Mouse (Mus musculus): ENCODE measurements around the gene Rhobtb1. TPM values are rescaled to one million over a fixed set of nuclear protein-coding genes. Genes with fewer than 3 reads are reported as not detected.

The Rhobtb1 gene
- total RNA-seq, 1 experiment: 2.7 TPM

DNA sequence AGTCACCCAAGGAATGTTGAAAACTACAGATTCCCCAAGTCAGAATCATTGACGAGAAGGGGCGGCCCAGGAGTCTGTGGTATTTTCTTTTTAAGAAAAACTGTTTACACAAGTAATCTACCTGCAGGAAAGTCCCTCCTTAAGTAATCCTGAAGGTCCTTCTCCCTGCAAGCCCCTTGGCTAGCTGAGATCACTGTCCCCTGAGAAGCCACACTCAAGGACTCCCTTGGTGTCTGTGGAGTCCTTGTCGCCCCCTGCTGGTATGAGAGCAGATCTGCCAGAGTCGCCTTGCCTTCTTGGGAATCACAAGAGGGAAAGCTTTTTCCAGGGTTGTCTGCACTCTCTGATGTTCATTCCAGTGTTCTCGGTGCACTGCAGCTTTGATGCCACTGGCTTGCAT, 155.8 kb downstream of the Rhobtb1 start:
- H3K4me3 ChIP-seq (ENCODE audit: insufficient read depth in 1 of 2, low read depth in 1 of 2, low read length in 2 of 2, poor library complexity in 1 of 2, severe bottlenecking in 1 of 2): no peak overlapping the region
- peaks cover 6 to 7% of the 10 kb centered on the region in 2 experiments for H3K4me1 ChIP-seq (ENCODE audit: control insufficient read depth in 2 of 2, insufficient read depth in 2 of 2, low read length in 2 of 2, poor library complexity in 1 of 2)
- no peaks in the 10 kb centered on the region for H3K36me3 ChIP-seq (ENCODE audit: control insufficient read depth, insufficient read depth, low read length, poor library complexity, severe bottlenecking)
- DNase-seq (ENCODE audit: low read depth, low spot score): no peak
- no peak overlapping the region for H3K9ac ChIP-seq (ENCODE audit: insufficient read depth, low read depth, low read length, poor library complexity, severe bottlenecking)
- in situ Hi-C loops (cut with MboI; ENCODE audit: low sequenced_read_pairs in 2 of 2, unreplicated experiment in 2 of 2): loop anchor here in 1 of 2 experiments (25.0 kb wide), 1 partner anchor 395 kb away; no protein-coding TSS in a partner anchor
- TF ChIP-seq CHD2 (IDR thresholded peaks at IDR 0.05; ENCODE audit: low read depth, low read length): no peak
- no peak for TF ChIP-seq MAFK (IDR thresholded peaks at IDR 0.05; ENCODE audit: insufficient read depth, low read depth, low read length)
- TF ChIP-seq ZC3H11A (IDR thresholded peaks at IDR 0.05; ENCODE audit: borderline replicate concordance, low read depth, low read length): no peak
- no peak overlapping the region for H3K27ac ChIP-seq (ENCODE audit: insufficient read depth, low read depth, low read length, poor library complexity, severe bottlenecking)
- no peaks in the 10 kb centered on the region for H3K9me3 ChIP-seq (ENCODE audit: control insufficient read depth, insufficient read depth, low read depth, low read length)

GRCm38 (mm10) chr10:69309109-69309508, 157.9 kb downstream of the Rhobtb1 start:
- peaks cover 3 to 4% of the 10 kb centered on the region in 2 experiments; a peak in 3 of 4 replicates for H3K4me1 ChIP-seq (ENCODE audit: control insufficient read depth in 2 of 2, insufficient read depth in 2 of 2, low read length in 2 of 2, poor library complexity in 1 of 2)
- no peak overlapping the region for H3K27ac ChIP-seq (ENCODE audit: insufficient read depth, low read depth, low read length, poor library complexity, severe bottlenecking)
- TF ChIP-seq ZC3H11A (IDR thresholded peaks at IDR 0.05; ENCODE audit: borderline replicate concordance, low read depth, low read length) (no peak), ZNF384 (IDR thresholded peaks at IDR 0.05; ENCODE audit: low read depth, low read length) (no peak), HCFC1 (IDR thresholded peaks at IDR 0.05; ENCODE audit: borderline replicate concordance, insufficient read depth, low read length) (no peak), CHD2 (IDR thresholded peaks at IDR 0.05; ENCODE audit: low read depth, low read length) (no peak), MAFK (IDR thresholded peaks at IDR 0.05; ENCODE audit: insufficient read depth, low read depth, low read length) (no peak)
- no peak for DNase-seq (ENCODE audit: low read depth, low spot score)
- no peak overlapping the region for H3K9ac ChIP-seq (ENCODE audit: insufficient read depth, low read depth, low read length, poor library complexity, severe bottlenecking)
- H3K4me3 ChIP-seq (ENCODE audit: insufficient read depth in 1 of 2, low read depth in 1 of 2, low read length in 2 of 2, poor library complexity in 1 of 2, severe bottlenecking in 1 of 2): no peak overlapping the region
- no peaks in the 10 kb centered on the region for H3K9me3 ChIP-seq (ENCODE audit: control insufficient read depth, insufficient read depth, low read depth, low read length)
- no peaks in the 10 kb centered on the region for H3K36me3 ChIP-seq (ENCODE audit: control insufficient read depth, insufficient read depth, low read length, poor library complexity, severe bottlenecking)
- in situ Hi-C loops (cut with MboI; ENCODE audit: low sequenced_read_pairs in 2 of 2, unreplicated experiment in 2 of 2): loop anchor here in 1 of 2 experiments (25.0 kb wide), 1 partner anchor 397 kb away; no protein-coding TSS in a partner anchor

DNA sequence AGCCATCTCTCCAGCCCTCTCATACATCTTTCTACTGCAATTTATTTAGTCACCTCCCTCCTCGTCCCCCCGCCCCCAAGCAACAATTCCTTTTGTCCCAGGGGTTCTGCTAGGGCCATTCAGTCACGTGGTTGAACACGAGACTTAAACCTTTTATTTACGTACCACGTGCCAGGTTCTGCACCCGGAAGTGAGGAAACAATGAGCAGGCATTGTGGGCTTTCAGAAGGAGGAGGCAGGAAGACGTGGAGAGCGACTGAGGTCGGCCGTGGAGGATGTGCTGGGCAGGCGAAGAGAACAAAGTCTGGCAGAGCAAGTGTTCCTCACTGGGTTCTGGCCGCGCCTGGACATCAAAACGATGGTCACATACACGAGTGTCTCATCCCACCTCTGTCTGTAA, 160.6 kb downstream of the Rhobtb1 start:
- TF ChIP-seq CHD2 (IDR thresholded peaks at IDR 0.05; ENCODE audit: low read depth, low read length): no peak
- TF ChIP-seq MAFK (IDR thresholded peaks at IDR 0.05; ENCODE audit: insufficient read depth, low read depth, low read length): no peak
- TF ChIP-seq HCFC1 (IDR thresholded peaks at IDR 0.05; ENCODE audit: borderline replicate concordance, insufficient read depth, low read length): no peak
- no peak for TF ChIP-seq ZC3H11A (IDR thresholded peaks at IDR 0.05; ENCODE audit: borderline replicate concordance, low read depth, low read length)
- no peak for TF ChIP-seq ZNF384 (IDR thresholded peaks at IDR 0.05; ENCODE audit: low read depth, low read length)

GRCm38 (mm10) chr10:69313944-69314343, 162.7 kb downstream of the Rhobtb1 start:
- no peak overlapping the region for H3K4me3 ChIP-seq (ENCODE audit: insufficient read depth in 1 of 2, low read depth in 1 of 2, low read length in 2 of 2, poor library complexity in 1 of 2, severe bottlenecking in 1 of 2)
- H3K27ac ChIP-seq (ENCODE audit: insufficient read depth, low read depth, low read length, poor library complexity, severe bottlenecking): no peak overlapping the region
- no peak for TF ChIP-seq ZNF384 (IDR thresholded peaks at IDR 0.05; ENCODE audit: low read depth, low read length)
- no peak for TF ChIP-seq MAFK (IDR thresholded peaks at IDR 0.05; ENCODE audit: insufficient read depth, low read depth, low read length)
- TF ChIP-seq CHD2 (IDR thresholded peaks at IDR 0.05; ENCODE audit: low read depth, low read length): no peak
- peaks cover 0 to 3% of the 10 kb centered on the region in 2 experiments; a peak in 1 of 4 replicates for H3K4me1 ChIP-seq (ENCODE audit: control insufficient read depth in 2 of 2, insufficient read depth in 2 of 2, low read length in 2 of 2, poor library complexity in 1 of 2)
- no peaks in the 10 kb centered on the region for H3K9me3 ChIP-seq (ENCODE audit: control insufficient read depth, insufficient read depth, low read depth, low read length)
- DNase-seq (ENCODE audit: low read depth, low spot score): no peak
- no peak overlapping the region; the same call in 1 of the 2 replicates for H3K9ac ChIP-seq (ENCODE audit: insufficient read depth, low read depth, low read length, poor library complexity, severe bottlenecking)
- no peaks in the 10 kb centered on the region for H3K36me3 ChIP-seq (ENCODE audit: control insufficient read depth, insufficient read depth, low read length, poor library complexity, severe bottlenecking)
- in situ Hi-C loops (cut with MboI; ENCODE audit: low sequenced_read_pairs in 2 of 2, unreplicated experiment in 2 of 2): loop anchor here in 1 of 2 experiments (25.0 kb wide), 1 partner anchor 402 kb away; no protein-coding TSS in a partner anchor

More for the DNA sequence above, 160.6 kb downstream of the Rhobtb1 start:
- in situ Hi-C loops (cut with MboI; ENCODE audit: low sequenced_read_pairs in 2 of 2, unreplicated experiment in 2 of 2): loop anchor here in 1 of 2 experiments (25.0 kb wide), 1 partner anchor 400 kb away; no protein-coding TSS in a partner anchor
- Histone ChIP-seq H3K4me1 (ENCODE audit: control insufficient read depth in 2 of 2, insufficient read depth in 2 of 2, low read length in 2 of 2, poor library complexity in 1 of 2) (peaks cover 0 to 3% of the 10 kb centered on the region in 2 experiments; a peak in 1 of 4 replicates), H3K9me3 (ENCODE audit: control insufficient read depth, insufficient read depth, low read depth, low read length) (no peaks in the 10 kb centered on the region), H3K27ac (ENCODE audit: insufficient read depth, low read depth, low read length, poor library complexity, severe bottlenecking) (no peak overlapping the region), H3K4me3 (ENCODE audit: insufficient read depth in 1 of 2, low read depth in 1 of 2, low read length in 2 of 2, poor library complexity in 1 of 2, severe bottlenecking in 1 of 2) (no peak overlapping the region), H3K36me3 (ENCODE audit: control insufficient read depth, insufficient read depth, low read length, poor library complexity, severe bottlenecking) (no peaks in the 10 kb centered on the region), H3K9ac (ENCODE audit: insufficient read depth, low read depth, low read length, poor library complexity, severe bottlenecking) (no peak overlapping the region)
- DNase-seq (ENCODE audit: low read depth, low spot score): no peak

Measured in ES-E14 (cell line).